Mouse (Mus musculus) brain, embryonic 14.5 days (tissue): ENCODE data around the gene Olfr70.

Source experiments
- CTCF ChIP-seq: fragments of 200-500 bp; IDR thresholded peaks from 2 replicates; pipeline ENCODE4 v1.5.1; 2012; ENCODE audit warnings: inconsistent platforms, mild to moderate bottlenecking, moderate library complexity, borderline replicate concordance; ENCODE audit not compliant: insufficient read depth, insufficient read length; ENCODE audit errors: extremely low read depth
- POLR2A ChIP-seq: fragments of 200-500 bp; IDR thresholded peaks from 2 replicates; pipeline ENCODE4 v1.6.1; 2012; ENCODE audit warnings: mild to moderate bottlenecking, inconsistent platforms, borderline replicate concordance; ENCODE audit not compliant: poor library complexity, insufficient read depth, insufficient read length, severe bottlenecking; ENCODE audit errors: extremely low read depth

DNA sequence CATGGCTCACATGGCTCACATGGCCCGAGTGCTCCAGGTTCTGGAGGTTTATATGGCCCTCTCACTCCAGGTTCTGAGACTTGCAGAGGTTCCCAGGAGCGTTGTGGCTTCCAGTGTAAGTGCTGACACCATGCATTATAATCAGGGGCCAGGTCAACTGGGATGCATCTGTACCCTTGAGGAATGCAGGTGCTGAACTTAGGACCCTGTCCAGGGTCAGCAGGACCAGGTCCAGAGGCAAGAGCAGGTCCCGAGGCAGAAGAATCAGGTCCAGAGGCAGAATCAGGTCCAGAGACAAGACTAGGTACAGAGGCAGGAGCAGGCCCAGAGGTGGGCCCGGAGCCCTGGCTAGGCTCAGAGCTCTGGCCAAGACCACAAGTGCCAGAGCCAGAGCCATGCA is 47.9 kb downstream of the Olfr70 start:
- TF ChIP-seq CTCF (no peak), POLR2A (no peak)
